Mouse (Mus musculus): ENCODE data around the gene Olfr826. TPM values are rescaled to one million over a fixed set of nuclear protein-coding genes. Genes with fewer than 3 reads are reported as not detected.
"Not testable (repeated sequence)": the region's sequence is repeated elsewhere in the genome, so short reads cannot be mapped to it uniquely, and the experiment has no call there.

Olfr826 gene
- total RNA-seq (2021) = not detected
- long read RNA-seq, experiment 1 = 0 reads
- long read RNA-seq, experiment 2 = 0 reads

DNA sequence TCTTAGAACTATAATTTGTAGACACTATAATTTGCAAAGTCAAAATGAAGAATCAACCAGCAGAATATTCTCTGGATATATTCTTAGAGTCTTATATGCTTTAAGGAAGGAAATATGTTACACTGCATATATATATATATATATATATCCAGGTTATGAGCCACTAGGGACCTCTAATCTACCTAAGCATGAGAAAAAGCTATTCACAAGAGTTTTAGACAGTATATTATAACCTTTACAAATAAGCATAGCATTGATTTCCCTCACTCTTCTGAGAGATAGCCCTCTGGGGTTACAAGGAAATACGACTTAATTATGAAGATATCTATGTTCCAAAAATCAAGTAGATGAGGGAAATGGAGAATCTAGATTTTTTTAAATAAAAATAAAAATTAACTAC, at the start of gene Olfr826:
TSS of gene Olfr826 (minus strand) at position 101 of the 400 bp plus-strand sequence.
- no peak for DNase-seq

- no peak for DNase-seq
Measured at GRCm38 (mm10) chr10:130232117-130232516, 48.1 kb upstream of the Olfr826 start.

DNA sequence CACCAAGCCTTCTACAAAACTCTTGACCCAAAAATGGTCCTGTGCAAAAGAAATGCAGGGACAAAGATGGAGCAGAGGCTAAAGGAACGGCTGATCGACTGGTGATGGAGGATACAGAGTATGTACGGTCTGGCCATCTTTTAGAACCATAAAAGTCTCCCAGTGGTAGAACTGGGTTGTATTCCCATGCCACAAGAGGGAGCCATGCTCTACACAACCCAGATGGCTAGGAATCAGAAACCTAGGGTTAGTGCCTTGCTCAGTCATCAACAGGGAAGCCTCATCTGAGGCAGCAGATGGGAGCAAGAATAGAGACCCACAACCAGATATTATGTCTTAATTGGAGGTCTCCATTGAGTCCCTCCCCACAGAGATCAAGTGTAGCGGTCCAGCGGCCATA, 45.6 kb upstream of the Olfr826 start:
- DNase-seq = peak; percentile 16 to 17

DNA sequence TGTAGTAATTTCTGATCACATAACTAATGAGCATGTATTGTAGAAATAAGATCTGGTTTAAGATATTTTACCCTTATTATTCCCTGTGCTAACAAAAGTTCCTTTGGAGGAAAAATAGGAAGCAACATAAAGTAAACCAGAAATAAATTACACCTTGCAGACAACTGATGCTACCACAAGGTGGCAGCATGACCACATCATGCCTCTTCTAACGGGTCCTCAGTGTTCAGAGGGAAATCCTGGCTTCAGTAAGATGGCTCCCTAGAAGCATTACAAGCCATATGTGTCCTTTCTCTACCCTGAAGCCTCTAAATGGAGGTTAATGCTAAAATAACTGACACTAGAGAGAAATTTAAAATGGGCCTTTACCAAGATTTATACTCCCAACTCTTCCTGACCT, 44.3 kb upstream of the Olfr826 start:
- peak; percentile 55 to 63 for DNase-seq

- no peak for DNase-seq
Measured at GRCm38 (mm10) chr10:130225034-130225433, 41.0 kb upstream of the Olfr826 start.

- no peak for DNase-seq
Measured at GRCm38 (mm10) chr10:130214303-130214702, 30.3 kb upstream of the Olfr826 start, which contains the start of gene Olfr827. Gene Olfr827, minus strand, starts transcription at chr10:130214403.

- DNase-seq = no peak
Measured at GRCm38 (mm10) chr10:130166666-130167065, 17.3 kb downstream of the Olfr826 start, which contains the start of gene Olfr825. Gene Olfr825, minus strand, starts transcription at chr10:130166766.

GRCm38 (mm10) chr10:130165196-130165595, 18.8 kb downstream of the Olfr826 start:
- DNase-seq = no peak

DNA sequence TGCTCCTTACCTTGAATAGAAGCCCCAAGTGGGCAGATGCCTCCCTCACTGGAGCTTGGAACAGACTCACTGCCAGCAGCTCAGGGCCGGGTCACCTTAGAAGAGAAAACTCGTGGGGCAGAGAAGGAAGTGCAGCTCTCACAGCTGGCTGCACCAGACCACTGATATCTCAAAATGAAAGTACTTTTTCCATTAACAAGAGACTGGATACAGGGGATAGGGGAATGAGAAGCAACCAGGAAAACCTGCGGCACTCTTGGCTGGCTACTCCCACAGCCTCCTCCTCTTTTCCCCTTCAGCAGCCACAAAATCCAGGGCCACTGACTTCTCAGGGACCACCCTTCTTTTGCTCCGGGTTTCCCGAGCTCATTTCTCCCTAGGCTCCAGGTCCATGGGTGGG, 39.9 kb downstream of the Olfr826 start:
- no peak for DNase-seq

GRCm38 (mm10) chr10:130142481-130142880, 41.5 kb downstream of the Olfr826 start:
- peak; percentile 51 to 54 for DNase-seq

DNA sequence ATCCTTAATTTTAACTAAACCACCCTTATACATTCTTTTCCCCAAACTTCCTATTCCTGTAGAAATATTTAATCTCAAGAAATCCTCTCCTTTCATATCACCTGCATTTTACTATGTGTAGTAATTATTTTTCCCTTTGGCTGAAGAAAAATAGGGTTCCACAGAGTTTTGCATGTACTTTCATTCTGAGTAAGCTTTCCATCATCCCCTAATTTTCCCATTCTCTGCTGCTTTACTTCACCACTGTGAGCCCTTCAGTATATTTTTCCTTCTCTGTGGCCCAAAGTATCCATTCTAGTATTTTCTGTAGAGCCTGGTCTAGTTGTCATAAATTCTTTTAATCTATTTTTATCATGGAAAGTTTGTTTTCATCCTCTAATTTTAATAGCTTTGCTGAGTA, 49.2 kb downstream of the Olfr826 start:
- DNase-seq = no peak

DNA sequence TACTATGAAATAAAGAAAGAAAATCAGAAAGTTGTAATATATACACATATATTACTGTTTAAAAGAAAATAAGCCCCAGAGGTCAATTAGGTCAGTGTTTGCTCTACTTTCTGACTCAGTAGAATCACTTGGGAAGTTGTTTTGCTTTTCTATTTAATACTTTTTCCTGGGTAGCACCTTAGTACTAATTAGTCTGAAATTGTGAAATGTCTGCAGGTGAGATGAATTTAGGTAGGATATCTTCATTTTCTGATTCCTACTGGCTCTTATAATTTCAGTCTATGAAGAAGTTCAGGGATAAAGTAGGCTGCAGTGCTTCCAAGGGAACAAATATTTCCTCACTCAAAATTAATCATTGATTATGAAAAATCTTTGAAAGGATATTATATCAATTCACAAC, 54.1 kb downstream of the Olfr826 start, which contains the start of gene Olfr824:
TSS of gene Olfr824 (minus strand) at position 101 of the 400 bp plus-strand sequence.
- not testable (repeated sequence) for DNase-seq

Other genes with a start within 250 kb of the Olfr826 start
- not detected for gene Olfr818, start 235.1 kb downstream of the Olfr826 start, total RNA-seq (2021)
- not detected for gene Olfr819, start 216.9 kb downstream of the Olfr826 start, total RNA-seq (2021)
- gene Olfr247, start 208.0 kb downstream of the Olfr826 start, total RNA-seq (2021) = not detected
- gene Gm10310, start 199.1 kb downstream of the Olfr826 start, total RNA-seq (2021) = not detected
- gene Olfr820, start 171.6 kb downstream of the Olfr826 start, total RNA-seq (2021) = not detected
- not detected for gene Olfr821, start 153.8 kb downstream of the Olfr826 start, total RNA-seq (2021)
- gene Olfr822, start 113.0 kb downstream of the Olfr826 start, total RNA-seq (2021) = not detected
- not detected for gene Olfr823, start 68.8 kb downstream of the Olfr826 start, total RNA-seq (2021)
- not detected for gene Olfr824, start 54.2 kb downstream of the Olfr826 start, total RNA-seq (2021)
- not detected for gene Olfr825, start 17.4 kb downstream of the Olfr826 start, total RNA-seq (2021)
- gene Olfr827, start 30.2 kb upstream of the Olfr826 start, total RNA-seq (2021) = not detected
- gene Neurod4, start 96.1 kb upstream of the Olfr826 start, total RNA-seq (2021) = under 1 TPM; 0.46 to 0.63 TPM
- under 1 TPM; 0.30 to 0.40 TPM for gene Tespa1, start 138.7 kb upstream of the Olfr826 start, total RNA-seq (2021)
- gene Vmn2r84, start 210.1 kb upstream of the Olfr826 start, total RNA-seq (2021) = not detected
- not detected for gene Vmn2r85, start 245.5 kb upstream of the Olfr826 start, total RNA-seq (2021)

Measured in adrenal gland, postnatal 36 days (tissue).